Mouse (Mus musculus): Measurements from ENCODE around the gene Rcan1. TPM values are rescaled to one million over a fixed set of nuclear protein-coding genes. Genes with fewer than 3 reads are reported as not detected.

Gene Rcan1
- polyA plus RNA-seq, 1 experiment: 64.6 TPM

DNA sequence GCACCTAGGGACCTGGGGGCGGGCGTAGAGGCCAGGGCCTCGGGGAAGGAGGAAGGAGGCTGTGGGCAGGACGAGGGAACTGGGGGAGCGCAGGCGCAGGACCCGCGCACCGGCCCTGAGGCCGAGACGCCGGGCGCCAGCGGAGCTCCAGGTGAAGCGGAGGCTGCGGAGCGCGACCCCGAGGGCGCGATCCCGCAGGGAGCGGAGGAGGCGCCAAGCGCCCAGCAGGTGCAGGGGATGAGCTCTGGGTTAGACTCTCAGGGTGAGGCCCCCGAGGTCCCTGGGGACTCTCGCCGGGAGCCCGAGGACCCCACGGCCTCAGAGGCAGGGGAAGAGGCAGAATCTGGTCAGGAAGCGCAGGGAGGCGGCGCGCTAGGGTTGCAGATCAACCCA, 27.9 kb upstream of the Rcan1 start:
- TF ChIP-seq POLR2A (IDR thresholded peaks at IDR 0.05; ENCODE audit: borderline replicate concordance, extremely low read depth, insufficient read depth, insufficient read length, poor library complexity, severe bottlenecking): no peak
- no peak for TF ChIP-seq CTCF (IDR thresholded peaks at IDR 0.05; ENCODE audit: borderline replicate concordance, extremely low read depth, insufficient read depth, insufficient read length)
- DNase-seq (ENCODE audit: low read depth): no peak

- peak; percentile 53 for DNase-seq (ENCODE audit: low read depth)
- TF ChIP-seq CTCF (IDR thresholded peaks at IDR 0.05; ENCODE audit: borderline replicate concordance, extremely low read depth, insufficient read depth, insufficient read length) (no peak), POLR2A (IDR thresholded peaks at IDR 0.05; ENCODE audit: borderline replicate concordance, extremely low read depth, insufficient read depth, insufficient read length, poor library complexity, severe bottlenecking) (no peak)
Observed at GRCm38 (mm10) chr16:92497851-92498588, 27.4 kb upstream of the Rcan1 start.

GRCm38 (mm10) chr16:92489356-92489755, 18.7 kb upstream of the Rcan1 start:
- no peak for DNase-seq (ENCODE audit: low read depth)
- TF ChIP-seq CTCF (IDR thresholded peaks at IDR 0.05; ENCODE audit: borderline replicate concordance, extremely low read depth, insufficient read depth, insufficient read length) (no peak), POLR2A (IDR thresholded peaks at IDR 0.05; ENCODE audit: borderline replicate concordance, extremely low read depth, insufficient read depth, insufficient read length, poor library complexity, severe bottlenecking) (no peak)

DNA sequence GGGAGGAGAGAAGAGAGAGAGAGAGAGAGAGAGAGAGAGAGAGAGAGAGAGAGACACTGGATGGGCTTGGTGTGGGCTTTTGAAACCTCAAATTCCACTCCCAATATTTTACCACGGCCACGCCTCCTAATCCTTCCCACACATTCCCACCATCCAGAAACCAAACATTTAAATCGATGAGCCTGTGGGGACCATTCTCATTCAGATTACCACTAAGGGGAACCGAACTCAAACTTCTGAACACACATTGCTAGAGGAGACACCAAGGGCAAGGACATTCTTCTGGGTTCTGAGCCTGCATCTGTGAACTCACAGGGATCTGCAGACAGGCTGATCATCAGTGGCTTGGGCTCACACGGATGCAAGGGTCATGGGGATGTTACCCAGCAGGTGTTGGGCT, 17.8 kb upstream of the Rcan1 start:
- no peak for DNase-seq (ENCODE audit: low read depth)

DNA sequence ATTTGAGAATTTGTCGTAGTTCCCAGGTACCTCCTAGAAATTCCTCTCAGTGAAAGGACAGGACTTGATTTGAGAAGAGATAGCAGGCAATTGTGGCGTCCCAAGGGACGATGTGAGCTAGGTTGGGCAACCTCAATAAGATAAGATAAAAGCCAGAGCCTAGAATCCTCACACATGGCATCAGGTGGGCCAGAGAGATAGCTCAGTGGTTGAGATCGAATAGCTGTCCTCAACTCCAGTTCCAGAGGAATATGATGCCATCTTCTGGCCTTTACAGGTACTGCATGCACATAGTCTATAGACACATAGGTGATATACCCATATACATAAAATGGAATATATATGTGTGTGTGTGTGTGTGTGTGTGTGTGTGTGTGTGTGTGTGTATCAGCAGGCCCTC, 16.8 kb upstream of the Rcan1 start:
- TF ChIP-seq CTCF (IDR thresholded peaks at IDR 0.05; ENCODE audit: borderline replicate concordance, extremely low read depth, insufficient read depth, insufficient read length) (peak; percentile 23; the same call in 1 of the 2 replicates), POLR2A (IDR thresholded peaks at IDR 0.05; ENCODE audit: borderline replicate concordance, extremely low read depth, insufficient read depth, insufficient read length, poor library complexity, severe bottlenecking) (no peak)
- peak; percentile 31 for DNase-seq (ENCODE audit: low read depth)

More for the DNA sequence above, 17.8 kb upstream of the Rcan1 start:
- no peak for TF ChIP-seq POLR2A (IDR thresholded peaks at IDR 0.05; ENCODE audit: borderline replicate concordance, extremely low read depth, insufficient read depth, insufficient read length, poor library complexity, severe bottlenecking)
- TF ChIP-seq CTCF (IDR thresholded peaks at IDR 0.05; ENCODE audit: borderline replicate concordance, extremely low read depth, insufficient read depth, insufficient read length): no peak

DNA sequence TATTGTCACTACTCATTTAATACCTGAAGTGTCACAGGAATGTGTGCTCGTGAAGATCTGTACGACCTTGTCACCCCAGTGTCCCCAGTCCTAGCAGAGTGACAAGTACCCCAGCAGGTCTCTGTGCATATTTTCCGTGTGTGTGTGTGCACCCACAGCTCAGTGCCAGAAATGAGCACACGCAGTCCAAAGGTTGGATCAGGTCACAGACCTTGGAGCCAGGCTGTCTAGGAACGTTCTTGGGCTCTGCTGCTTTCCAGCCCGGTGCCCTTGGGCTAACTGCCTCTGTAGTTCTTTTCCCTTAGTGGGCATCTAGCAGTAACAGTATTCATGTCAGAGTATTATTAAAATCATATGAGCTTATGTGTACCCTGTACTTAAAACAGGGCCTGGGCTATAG, 16.4 kb upstream of the Rcan1 start:
- TF ChIP-seq CTCF (IDR thresholded peaks at IDR 0.05; ENCODE audit: borderline replicate concordance, extremely low read depth, insufficient read depth, insufficient read length) (no peak), POLR2A (IDR thresholded peaks at IDR 0.05; ENCODE audit: borderline replicate concordance, extremely low read depth, insufficient read depth, insufficient read length, poor library complexity, severe bottlenecking) (no peak)
- DNase-seq (ENCODE audit: low read depth): no peak

- TF ChIP-seq POLR2A (IDR thresholded peaks at IDR 0.05; ENCODE audit: borderline replicate concordance, extremely low read depth, insufficient read depth, insufficient read length, poor library complexity, severe bottlenecking) (no peak), CTCF (IDR thresholded peaks at IDR 0.05; ENCODE audit: borderline replicate concordance, extremely low read depth, insufficient read depth, insufficient read length) (no peak)
- DNase-seq (ENCODE audit: low read depth): no peak
Observed at GRCm38 (mm10) chr16:92485436-92485835, 14.8 kb upstream of the Rcan1 start, which contains the start of gene Clic6. TSS of gene Clic6 (plus strand) at chr16:92485736.

- peak; percentile 87 for DNase-seq (ENCODE audit: low read depth)
- TF ChIP-seq CTCF (IDR thresholded peaks at IDR 0.05; ENCODE audit: borderline replicate concordance, extremely low read depth, insufficient read depth, insufficient read length) (peak; percentile 80), POLR2A (IDR thresholded peaks at IDR 0.05; ENCODE audit: borderline replicate concordance, extremely low read depth, insufficient read depth, insufficient read length, poor library complexity, severe bottlenecking) (no peak)
Observed at GRCm38 (mm10) chr16:92478561-92479150, 8.0 kb upstream of the Rcan1 start.

- TF ChIP-seq CTCF (IDR thresholded peaks at IDR 0.05; ENCODE audit: borderline replicate concordance, extremely low read depth, insufficient read depth, insufficient read length): no peak
- TF ChIP-seq POLR2A (IDR thresholded peaks at IDR 0.05; ENCODE audit: borderline replicate concordance, extremely low read depth, insufficient read depth, insufficient read length, poor library complexity, severe bottlenecking): no peak
- DNase-seq (ENCODE audit: low read depth): no peak
Observed at GRCm38 (mm10) chr16:92475093-92475860, 4.6 kb upstream of the Rcan1 start.

- no peak for TF ChIP-seq POLR2A (IDR thresholded peaks at IDR 0.05; ENCODE audit: borderline replicate concordance, extremely low read depth, insufficient read depth, insufficient read length, poor library complexity, severe bottlenecking)
- TF ChIP-seq CTCF (IDR thresholded peaks at IDR 0.05; ENCODE audit: borderline replicate concordance, extremely low read depth, insufficient read depth, insufficient read length): no peak
- no peak for DNase-seq (ENCODE audit: low read depth)
Observed at GRCm38 (mm10) chr16:92472898-92473297, 2.2 kb upstream of the Rcan1 start.

DNA sequence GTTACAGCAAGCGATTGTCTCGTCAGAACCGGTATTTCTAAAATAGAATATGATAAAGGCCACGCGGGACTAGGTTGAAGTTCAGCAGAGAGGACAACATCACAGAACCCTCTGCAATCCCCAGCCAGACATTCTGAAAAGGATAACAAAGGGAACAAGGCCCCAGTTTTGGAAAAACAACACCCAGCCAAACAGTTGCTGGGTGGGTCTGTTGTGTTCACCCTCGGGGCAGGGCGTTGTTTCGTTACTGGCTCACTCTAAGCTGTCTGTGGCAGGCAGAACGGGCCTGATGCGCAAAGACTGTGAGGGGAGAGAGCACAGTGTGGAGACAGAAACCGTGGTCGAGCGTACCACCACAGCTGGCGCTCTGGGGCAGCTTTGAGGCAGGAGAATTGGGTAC, 2.2 kb downstream of the Rcan1 start:
- TF ChIP-seq CTCF (IDR thresholded peaks at IDR 0.05; ENCODE audit: borderline replicate concordance, extremely low read depth, insufficient read depth, insufficient read length) (no peak), POLR2A (IDR thresholded peaks at IDR 0.05; ENCODE audit: borderline replicate concordance, extremely low read depth, insufficient read depth, insufficient read length, poor library complexity, severe bottlenecking) (no peak)
- no peak for DNase-seq (ENCODE audit: low read depth)
